Mouse (Mus musculus): Measurements from ENCODE around the gene Pm20d1. TPM values are rescaled to one million over a fixed set of nuclear protein-coding genes. Genes with fewer than 3 reads are reported as not detected.

Gene Pm20d1
- polyA plus RNA-seq (2014; fragmentation: Illumina TruSeq; extraction: RNeasy Lipid Tissue Mini Kit (QIAGEN cat#74804); ENCODE audit: low read depth, low replicate concordance) = 1.5 TPM

DNA sequence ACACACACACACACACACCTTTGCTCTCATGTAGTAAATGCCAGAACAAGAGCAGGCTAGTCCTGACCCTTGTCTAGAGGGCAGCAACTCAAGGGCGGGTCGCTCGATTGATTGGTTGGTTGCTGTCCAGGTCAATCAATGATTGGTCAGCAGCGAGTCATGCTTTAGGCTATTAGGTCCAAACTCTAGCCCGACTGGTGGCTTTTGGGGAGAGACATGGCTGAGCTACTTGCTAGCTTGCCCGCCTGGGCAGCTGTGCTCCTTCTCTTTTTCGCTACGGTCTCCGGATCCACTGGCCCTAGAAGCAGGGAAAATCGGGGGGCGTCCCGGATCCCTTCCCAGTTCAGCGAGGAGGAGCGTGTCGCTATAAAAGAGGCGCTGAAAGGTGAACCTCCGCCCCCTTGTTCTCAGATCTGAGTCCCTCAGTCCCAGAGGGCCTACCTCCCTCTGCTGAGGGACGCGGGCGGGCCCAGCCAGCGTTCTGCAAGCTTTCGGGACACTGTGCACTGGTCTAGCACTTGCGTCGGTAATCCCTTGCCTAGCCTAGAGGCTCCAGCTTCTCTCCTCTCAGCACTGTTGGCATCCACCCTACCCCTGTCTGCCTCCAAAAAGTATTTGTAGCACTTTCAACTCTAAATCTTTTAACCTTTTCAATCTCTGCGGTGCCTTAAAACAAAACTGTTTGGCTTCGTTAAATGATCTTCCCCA is at the start of gene Pm20d1:
TSS of gene Pm20d1 (plus strand) at position 180 of the 708 bp plus-strand sequence.

DNA sequence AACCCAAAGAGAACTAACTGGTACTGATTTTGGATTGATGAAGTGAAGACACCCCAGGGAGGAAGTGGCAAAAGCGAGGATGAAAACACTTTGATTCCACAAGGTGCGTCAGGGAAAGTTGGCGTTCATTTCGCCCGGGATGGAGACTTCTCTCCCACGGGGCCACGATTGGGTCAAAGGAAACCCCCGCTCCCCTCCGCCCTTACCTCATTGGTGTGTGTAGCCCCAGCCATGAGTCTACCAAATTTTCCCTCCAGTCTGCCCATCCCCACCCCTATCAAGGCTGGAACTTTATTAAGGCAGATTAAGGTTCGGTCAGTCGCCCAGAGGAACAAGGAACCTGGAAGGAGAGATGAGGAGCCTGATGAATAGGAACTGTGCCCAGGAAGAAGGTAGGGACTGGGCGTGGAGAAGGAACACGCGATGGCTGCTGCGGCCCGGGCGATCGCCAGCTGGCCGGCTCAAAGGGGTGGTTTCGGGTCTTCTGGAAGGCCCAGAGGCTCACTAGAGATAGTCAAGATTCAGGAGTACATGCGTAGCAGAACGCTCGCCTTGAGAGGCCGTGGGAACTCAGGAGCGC is 30.1 kb downstream of the Pm20d1 start, which contains the start of gene Slc41a1:
TSS of gene Slc41a1 (plus strand) at position 287 of the 580 bp plus-strand sequence.

DNA sequence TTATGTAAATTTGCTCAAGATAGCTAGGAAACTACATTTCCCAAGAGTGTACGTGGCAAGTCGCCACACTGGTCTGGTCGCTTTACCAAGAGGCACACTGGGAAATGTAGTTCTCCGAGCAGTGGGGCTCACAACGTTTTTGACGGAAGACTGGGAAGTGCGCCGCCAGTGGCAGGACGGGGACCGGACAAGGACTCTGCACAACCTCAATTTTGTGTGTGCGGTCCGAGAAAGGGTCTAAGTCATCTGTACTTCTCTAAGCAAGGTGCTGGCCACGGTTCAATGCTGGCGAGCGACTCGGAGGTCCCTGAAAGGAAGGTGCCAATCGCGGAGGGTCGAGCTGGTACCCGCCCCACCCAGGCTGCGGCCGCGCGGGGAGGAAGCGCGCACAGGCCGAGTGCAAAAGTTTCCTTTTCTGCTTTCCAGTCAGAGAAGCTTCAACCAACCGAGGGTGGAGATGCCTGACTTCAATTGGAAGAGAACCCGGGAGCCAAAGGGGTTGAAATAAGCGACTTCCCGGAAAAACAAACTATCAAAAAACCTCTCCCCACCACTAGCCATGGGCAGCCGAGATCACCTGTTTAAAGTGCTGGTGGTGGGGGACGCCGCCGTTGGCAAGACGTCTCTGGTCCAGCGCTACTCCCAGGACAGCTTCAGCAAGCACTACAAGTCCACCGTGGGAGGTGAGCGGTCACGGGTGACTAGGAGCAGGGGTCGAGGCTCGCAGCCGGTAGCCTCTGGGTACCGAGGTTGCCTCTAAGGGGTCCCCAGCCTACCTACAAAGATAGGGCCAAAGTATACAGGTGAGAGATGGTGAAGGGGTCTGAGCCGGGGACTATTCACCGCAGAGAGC is 70.1 kb downstream of the Pm20d1 start, which contains the start of gene Rab29:
TSS of gene Rab29 (plus strand) at position 132 of the 853 bp plus-strand sequence.

Other genes with a start within 250 kb of the Pm20d1 start
- not detected for gene Avpr1b, start 198.1 kb upstream of the Pm20d1 start, polyA plus RNA-seq (2014; fragmentation: Illumina TruSeq; extraction: RNeasy Lipid Tissue Mini Kit (QIAGEN cat#74804); ENCODE audit: low read depth, low replicate concordance)
- gene Ctse, start 159.1 kb upstream of the Pm20d1 start, polyA plus RNA-seq (2014; fragmentation: Illumina TruSeq; extraction: RNeasy Lipid Tissue Mini Kit (QIAGEN cat#74804); ENCODE audit: low read depth, low replicate concordance) = 1.0 TPM
- gene Rab7b, start 108.7 kb upstream of the Pm20d1 start, polyA plus RNA-seq (2014; fragmentation: Illumina TruSeq; extraction: RNeasy Lipid Tissue Mini Kit (QIAGEN cat#74804); ENCODE audit: low read depth, low replicate concordance) = 11.7 TPM
- 0.11 TPM for gene Slc26a9, start 53.4 kb upstream of the Pm20d1 start, polyA plus RNA-seq (2014; fragmentation: Illumina TruSeq; extraction: RNeasy Lipid Tissue Mini Kit (QIAGEN cat#74804); ENCODE audit: low read depth, low replicate concordance)
- 22.3 TPM for gene Slc41a1, start 30.1 kb downstream of the Pm20d1 start, polyA plus RNA-seq (2014; fragmentation: Illumina TruSeq; extraction: RNeasy Lipid Tissue Mini Kit (QIAGEN cat#74804); ENCODE audit: low read depth, low replicate concordance)
- 18.6 TPM for gene Rab29, start 69.8 kb downstream of the Pm20d1 start, polyA plus RNA-seq (2014; fragmentation: Illumina TruSeq; extraction: RNeasy Lipid Tissue Mini Kit (QIAGEN cat#74804); ENCODE audit: low read depth, low replicate concordance)
- gene Nucks1, start 113.2 kb downstream of the Pm20d1 start, polyA plus RNA-seq (2014; fragmentation: Illumina TruSeq; extraction: RNeasy Lipid Tissue Mini Kit (QIAGEN cat#74804); ENCODE audit: low read depth, low replicate concordance) = 32.4 TPM
- gene Slc45a3, start 165.6 kb downstream of the Pm20d1 start, polyA plus RNA-seq (2014; fragmentation: Illumina TruSeq; extraction: RNeasy Lipid Tissue Mini Kit (QIAGEN cat#74804); ENCODE audit: low read depth, low replicate concordance) = 30.5 TPM
- 33.4 TPM for gene Elk4, start 210.2 kb downstream of the Pm20d1 start, polyA plus RNA-seq (2014; fragmentation: Illumina TruSeq; extraction: RNeasy Lipid Tissue Mini Kit (QIAGEN cat#74804); ENCODE audit: low read depth, low replicate concordance)